Mouse (Mus musculus) G1E (cell line): ENCODE measurements around the gene Pcbp1.

ENCODE experiments used
- CTCF ChIP-seq: IDR thresholded peaks from 2 replicates; pipeline ENCODE4 v1.5.1; 2012; ENCODE audit warnings: low read depth, low read length, inconsistent platforms, mixed read lengths
- GATA1 ChIP-seq: IDR thresholded peaks from 2 replicates; pipeline ENCODE4 v1.6.1; 2012; ENCODE audit warnings: borderline replicate concordance, low read length, inconsistent platforms, mixed read lengths
- TAL1 ChIP-seq: conservative IDR thresholded peaks from 2 replicates; pipeline ENCODE4 v1.6.1; 2012; ENCODE audit warnings: low read depth, low read length, inconsistent platforms, mixed read lengths

- TF ChIP-seq CTCF = no peak
- no peak for TF ChIP-seq GATA1
- no peak for TF ChIP-seq TAL1
Measured at GRCm38 (mm10) chr6:86481871-86482270, 44.2 kb downstream of the Pcbp1 start.
